Mouse (Mus musculus): ENCODE measurements around the gene Vgll4.

The Vgll4 gene

GRCm38 (mm10) chr6:114972988-114973387 lies 3.2 kb upstream of the Vgll4 start:
- no peak for DNase-seq

DNA sequence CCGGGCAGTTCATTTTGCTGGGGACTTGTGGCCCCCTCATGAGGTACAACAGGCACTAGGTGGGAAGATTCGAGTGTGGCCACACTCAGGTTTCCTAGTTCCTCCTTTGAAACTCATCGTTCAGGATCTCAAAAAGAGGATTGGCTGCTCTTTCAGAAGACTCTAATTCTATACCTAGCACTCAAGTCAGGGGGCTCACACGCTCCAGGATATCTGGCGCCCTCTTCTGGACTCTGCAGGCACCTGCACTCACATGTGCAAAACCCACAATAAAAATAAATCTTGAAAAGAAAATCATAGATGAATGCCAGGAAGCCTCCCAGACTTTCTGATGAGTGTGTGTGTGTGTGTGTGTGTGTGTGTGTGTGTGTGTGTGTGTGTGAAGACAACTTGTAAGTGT lies 1.1 kb upstream of the Vgll4 start:
- no peak for DNase-seq

DNA sequence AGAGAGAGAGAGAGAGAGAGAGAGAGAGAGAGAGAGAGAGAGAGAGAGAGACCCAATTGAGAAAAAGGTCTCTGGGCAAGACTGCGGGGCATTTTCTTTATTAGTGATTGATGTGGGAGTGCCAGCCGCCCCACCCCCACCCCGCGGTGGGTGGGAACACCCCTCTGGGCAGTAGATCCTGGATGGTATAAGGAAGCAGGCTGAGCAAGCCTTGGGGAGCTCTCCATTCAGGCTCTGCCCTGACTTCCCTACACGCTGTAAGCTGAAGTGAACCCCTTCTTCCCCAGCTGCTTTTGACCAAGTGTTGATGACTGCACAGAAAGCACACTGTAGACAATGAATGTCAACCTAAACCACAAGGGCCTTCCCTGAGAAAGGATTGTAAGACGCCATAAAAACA lies 592 bp upstream of the Vgll4 start:
- no peak for DNase-seq

DNA sequence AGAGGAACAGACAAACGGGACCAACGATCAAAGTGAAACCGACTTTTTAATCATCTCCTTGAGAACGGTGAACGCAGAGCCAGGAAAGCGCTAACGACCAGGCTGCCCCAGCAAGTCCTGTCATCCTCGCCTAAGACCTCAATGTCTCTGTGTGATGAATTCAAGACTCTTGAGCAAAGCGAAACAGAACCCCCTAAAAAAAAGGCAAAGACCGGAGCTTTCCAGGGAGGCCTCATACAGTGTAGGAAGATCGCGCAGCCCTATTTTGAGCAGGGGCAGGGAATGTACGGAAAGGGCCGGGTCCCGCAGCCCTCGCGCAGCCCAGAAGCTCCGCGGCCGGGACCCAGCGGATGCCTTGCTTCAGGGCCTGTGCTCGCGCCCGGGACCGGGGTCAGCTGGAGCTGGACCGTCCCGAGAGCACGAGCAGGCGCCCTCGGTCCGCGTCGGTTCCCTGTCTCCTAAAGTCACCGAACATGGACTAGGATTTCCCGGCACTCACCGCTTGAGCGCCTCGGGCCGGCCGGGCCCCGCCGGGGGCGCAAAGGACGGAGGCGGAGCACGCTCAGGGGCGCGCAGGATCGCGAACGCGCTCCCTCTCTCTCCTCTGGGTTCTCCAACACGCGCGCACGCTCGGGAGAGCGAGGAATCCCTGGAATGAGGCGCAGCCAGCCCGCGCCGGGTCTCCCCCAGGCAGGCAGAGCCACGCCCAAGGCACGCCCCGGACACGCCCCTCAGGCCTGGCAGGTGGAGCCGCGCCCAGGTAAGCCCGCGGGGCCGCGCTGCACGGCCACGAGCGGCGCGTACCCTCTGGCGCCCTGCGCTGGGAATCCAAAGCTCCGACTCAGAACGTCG lies 1.2 kb downstream of the Vgll4 start:
- DNase-seq = peak; percentile 97

- DNase-seq = no peak
Measured at GRCm38 (mm10) chr6:114967623-114968022, 2.2 kb downstream of the Vgll4 start.

- DNase-seq = no peak
Measured at GRCm38 (mm10) chr6:114966396-114967154, 3.2 kb downstream of the Vgll4 start.

GRCm38 (mm10) chr6:114965802-114966201 lies 4.0 kb downstream of the Vgll4 start:
- no peak for DNase-seq

DNA sequence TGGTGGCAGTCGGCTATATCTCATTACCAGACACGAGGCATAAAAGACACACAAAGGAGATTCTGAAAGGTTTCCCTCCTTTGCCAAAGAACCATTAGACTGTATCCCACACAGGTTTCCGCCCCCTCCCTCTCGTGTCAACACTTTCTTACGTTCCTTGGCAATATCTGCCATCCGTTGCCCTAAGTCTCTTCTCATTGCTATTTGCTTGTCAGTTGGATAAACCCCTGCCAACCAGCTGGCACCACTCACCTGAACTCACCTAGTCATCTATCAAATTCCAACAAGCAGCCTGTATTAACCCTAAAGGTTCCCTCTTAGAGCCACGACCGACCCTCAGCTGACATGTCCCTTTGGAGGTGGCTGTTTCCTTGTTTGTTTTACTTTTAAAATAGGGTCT lies 4.4 kb downstream of the Vgll4 start:
- no peak for DNase-seq

GRCm38 (mm10) chr6:114964235-114964634 lies 5.6 kb downstream of the Vgll4 start:
- no peak for DNase-seq

DNA sequence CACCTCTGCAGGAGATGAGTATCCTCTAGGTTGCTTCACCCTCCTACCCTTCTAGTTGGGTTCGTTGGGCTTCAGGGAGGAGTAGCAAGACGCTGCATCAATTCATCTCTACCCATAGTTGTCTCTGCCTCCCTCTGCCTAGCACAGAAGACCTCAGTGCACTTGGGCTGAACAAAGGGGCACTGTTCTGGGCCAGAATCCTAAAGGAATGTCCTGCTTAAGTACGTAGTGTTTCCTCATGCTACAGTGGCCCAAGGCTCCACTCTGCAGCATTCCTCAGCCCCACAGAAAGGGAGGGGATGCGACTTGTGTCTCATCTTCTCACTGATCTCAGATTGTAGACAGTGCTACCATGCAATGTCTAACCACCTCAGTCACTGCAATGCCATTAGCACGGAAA lies 6.2 kb downstream of the Vgll4 start:
- no peak for DNase-seq

DNA sequence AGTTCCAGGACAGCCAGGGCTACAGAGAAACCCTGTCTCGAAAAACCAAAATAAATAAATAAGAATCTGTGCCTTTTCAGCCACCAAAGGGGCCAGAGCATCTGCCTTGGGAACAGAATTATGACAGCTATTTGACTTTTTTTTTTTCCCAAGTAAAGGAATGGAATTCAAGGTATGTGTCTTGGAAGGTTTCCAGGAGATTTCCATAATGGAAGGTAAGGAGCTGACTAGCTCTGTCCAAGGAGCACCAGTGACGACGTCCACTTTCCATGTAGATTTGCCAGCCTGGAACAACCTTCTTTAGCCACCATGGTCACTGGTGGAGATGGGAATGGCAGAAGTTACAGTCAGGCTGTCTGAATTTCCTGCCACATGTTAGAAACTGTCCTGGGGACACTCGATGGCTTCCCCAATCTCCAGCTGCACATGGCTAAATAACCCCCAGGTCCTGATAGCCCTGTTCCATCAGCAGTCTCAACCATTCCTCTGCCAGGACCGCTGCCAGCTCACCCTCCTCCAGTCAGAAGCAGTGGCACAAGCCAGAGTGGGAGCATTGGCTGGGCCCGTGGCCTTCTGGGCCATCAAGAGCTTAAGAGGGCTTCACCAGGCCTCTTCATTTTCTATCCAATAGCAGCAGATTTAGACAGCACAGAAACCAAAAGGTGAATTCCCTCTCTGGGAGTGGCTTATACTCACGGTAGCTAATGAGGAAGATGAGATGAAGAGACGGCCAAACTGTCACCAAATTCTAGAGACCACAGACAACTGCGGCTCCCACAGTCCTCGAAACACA lies 8.3 kb downstream of the Vgll4 start:
- DNase-seq = no peak

- no peak for DNase-seq
Measured at GRCm38 (mm10) chr6:114959012-114959398, 10.8 kb downstream of the Vgll4 start.

GRCm38 (mm10) chr6:114958249-114959011 lies 11.4 kb downstream of the Vgll4 start:
- DNase-seq = no peak

GRCm38 (mm10) chr6:114957756-114958155 lies 12.0 kb downstream of the Vgll4 start:
- no peak for DNase-seq

- no peak for DNase-seq
Measured at GRCm38 (mm10) chr6:114954496-114954895, 15.3 kb downstream of the Vgll4 start.

- no peak for DNase-seq
Measured at GRCm38 (mm10) chr6:114953601-114954000, 16.2 kb downstream of the Vgll4 start.

- no peak for DNase-seq
Measured at GRCm38 (mm10) chr6:114952356-114952755, 17.4 kb downstream of the Vgll4 start.

- no peak for DNase-seq
Measured at GRCm38 (mm10) chr6:114944456-114945438, 25.0 kb downstream of the Vgll4 start.

- DNase-seq = no peak
Measured at GRCm38 (mm10) chr6:114941201-114941849, 28.5 kb downstream of the Vgll4 start.

DNA sequence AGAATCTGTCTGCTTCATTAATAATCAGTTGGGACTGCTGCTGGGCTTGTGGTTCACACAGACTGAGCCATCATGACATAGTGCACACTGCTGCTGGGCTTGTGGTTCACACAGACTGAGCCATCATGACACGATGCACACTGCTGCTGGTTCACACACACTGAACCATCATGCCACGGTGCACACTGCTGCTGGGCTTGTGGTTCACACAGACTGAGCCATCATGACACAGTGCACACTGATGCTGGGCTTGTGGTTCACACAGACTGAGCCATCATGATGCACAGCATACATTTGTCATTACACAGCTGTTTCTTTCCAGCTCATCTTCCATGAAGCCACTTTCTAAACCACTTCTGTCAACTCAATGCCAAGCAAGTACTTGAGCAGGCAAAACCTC lies 30.1 kb downstream of the Vgll4 start:
- DNase-seq = no peak

DNA sequence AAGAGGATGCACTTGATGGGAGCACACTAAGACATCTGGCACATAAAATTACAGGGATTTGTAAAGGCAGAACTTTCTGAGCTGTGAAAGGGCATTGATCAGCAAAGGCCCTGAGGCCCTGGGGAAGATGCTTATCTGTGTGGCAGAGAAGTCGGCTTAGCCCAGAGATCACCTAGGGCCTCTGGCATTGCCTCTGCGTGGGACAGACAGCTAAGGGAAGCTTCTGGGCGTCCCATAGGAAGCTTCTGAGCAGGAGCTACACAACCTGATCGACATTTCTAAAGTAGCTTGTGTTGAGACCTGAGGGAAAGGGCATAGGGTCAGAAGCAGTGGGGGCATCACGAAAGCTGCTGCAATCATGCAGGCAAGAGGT lies 32.9 kb downstream of the Vgll4 start:
- no peak for DNase-seq
